ENCODE assay signal across 13 mouse cellular contexts in the genomic region with DNA sequence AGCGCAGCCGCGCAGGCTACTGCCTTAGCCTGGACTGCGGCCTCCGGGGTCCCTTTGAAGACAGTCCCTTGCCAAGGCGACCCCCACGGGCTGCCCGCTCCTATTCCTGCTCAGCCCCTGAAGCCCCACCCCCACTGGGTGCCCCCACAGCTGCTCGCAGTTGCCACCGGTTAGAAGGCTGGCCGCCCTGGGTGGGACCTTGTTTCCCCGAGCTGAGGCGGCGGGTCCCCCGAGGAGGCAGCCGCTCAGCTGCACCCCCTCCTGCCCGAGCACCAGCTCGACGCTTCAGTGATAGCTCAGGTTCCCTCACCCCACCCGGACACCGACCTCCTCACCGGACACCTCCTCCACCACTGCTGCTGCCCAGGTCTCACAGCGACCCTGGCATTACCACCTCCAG. TPM values are rescaled to one million over a fixed set of nuclear protein-coding genes. Genes with fewer than 3 reads are reported as not detected.
A peak's percentile ranks its signal among the peaks of the same experiment; 100 is the strongest.
DNase-seq lines count a peak whose midpoint lies in the region; ATAC-seq and TF ChIP-seq lines count a peak whose summit lies in the region.
"Had no signal": no experiment of that assay in that cellular context is flagged by ENCODE, and none has a peak within 500 bp of the region (broad histone marks: within the 10 kb centered on the region; RNA-seq: fewer than 3 reads in every experiment).

No protein-coding gene starts in this region.

- H3K27me3 ChIP-seq in hindbrain, embryonic 10.5 days (ENCODE audit: insufficient read depth, poor library complexity, severe bottlenecking) = peaks cover 16% of the 10 kb centered on the region
- no peaks in the 10 kb centered on the region for H3K27me3 ChIP-seq in hindbrain, postnatal 0 days (ENCODE audit: insufficient read depth, low read length)
- H3K27me3 ChIP-seq in spleen, adult 2 months (ENCODE audit: control insufficient read depth, insufficient read depth, low read length) = no peaks in the 10 kb centered on the region
- no peaks in the 10 kb centered on the region for H3K27me3 ChIP-seq in limb, embryonic 10.5 days (ENCODE audit: low read depth, poor library complexity, severe bottlenecking)
- H3K27me3 ChIP-seq: heart, embryonic 15.5 days had no signal

- 33% methylated on average over 23 of the region's 23 CpGs for WGBS in hindbrain, embryonic 10.5 days
- WGBS in hindbrain, postnatal 0 days = 35% methylated on average over 23 of the region's 23 CpGs
- WGBS in spleen, adult 2 months = 45% methylated on average over 23 of the region's 23 CpGs
- WGBS in limb, embryonic 10.5 days = 51% methylated on average over 23 of the region's 23 CpGs

- peaks cover 58% of the 10 kb centered on the region for H3K4me1 ChIP-seq in hindbrain, embryonic 10.5 days (replicated peaks)
- H3K4me1 ChIP-seq in hindbrain, postnatal 0 days (ENCODE audit: insufficient read depth, low read length) = 0 out of 2 replicates have a peak, but pooled peaks cover 6% of the 10 kb centered on the region
- peaks cover 37% of the 10 kb centered on the region for H3K4me1 ChIP-seq in spleen, adult 2 months (ENCODE audit: control insufficient read depth, insufficient read depth, insufficient read length)
- H3K4me1 ChIP-seq in limb, embryonic 10.5 days = peaks cover 55% of the 10 kb centered on the region

- no peak for TF ChIP-seq POLR2A in spleen, adult 2 months (IDR thresholded peaks at IDR 0.05; ENCODE audit: low read depth, low read length)

- no peak for TF ChIP-seq CTCF in hindbrain, postnatal 0 days (IDR thresholded peaks at IDR 0.05; ENCODE audit: low read depth)
- TF ChIP-seq CTCF in spleen, adult 2 months (IDR thresholded peaks at IDR 0.05; ENCODE audit: extremely low read depth, insufficient read depth, insufficient read length, insufficient replicate concordance) = no peak

- no peaks in the 10 kb centered on the region for H3K9me3 ChIP-seq in hindbrain, embryonic 10.5 days
- no peaks in the 10 kb centered on the region for H3K9me3 ChIP-seq in hindbrain, postnatal 0 days (ENCODE audit: low read length)
- H3K9me3 ChIP-seq in limb, embryonic 10.5 days (replicated peaks) = no peaks in the 10 kb centered on the region
- H3K9me3 ChIP-seq: heart, embryonic 15.5 days; midbrain, embryonic 12.5 days had no signal

- H3K4me3 ChIP-seq in hindbrain, embryonic 10.5 days = peak overlapping the region; percentile 14; the same call in 1 of the 2 replicates
- H3K4me3 ChIP-seq in hindbrain, postnatal 0 days (ENCODE audit: low read length) = no peak overlapping the region
- H3K4me3 ChIP-seq in spleen, adult 2 months (ENCODE audit: extremely low read depth, insufficient read depth, insufficient read length) = peak overlapping the region; percentile 61
- no peak overlapping the region for H3K4me3 ChIP-seq in limb, embryonic 10.5 days
- H3K4me3 ChIP-seq: gastrocnemius, adult 2 months; heart, embryonic 15.5 days; midbrain, embryonic 12.5 days had no signal

- no peak for DNase-seq in hindbrain, embryonic 10.5 days (ENCODE audit: low spot score)
- no peak for DNase-seq in hindbrain, postnatal 0 days (ENCODE audit: low spot score)
- DNase-seq in spleen, adult 2 months (ENCODE audit: low read depth in 1 of 2, low spot score in 2 of 2) = peak in 1 of 2 experiments; percentile 27
- DNase-seq in spleen, adult 12 weeks (ENCODE audit: low spot score) = no peak
- DNase-seq in limb, embryonic 10.5 days (ENCODE audit: low spot score) = no peak
- peak; percentile 89 for DNase-seq in thymus, postnatal 14 days
- no peak for DNase-seq in cerebellum, postnatal 14 days
- DNase-seq: adrenal gland, postnatal 10 days; gastrocnemius, adult 2 months; kidney, adult 8-10 months; lung, adult 18-20 months had no signal

- H3K9ac ChIP-seq in hindbrain, postnatal 0 days (replicated peaks; ENCODE audit: low read length) = no peak overlapping the region
- H3K9ac ChIP-seq: heart, embryonic 15.5 days; midbrain, embryonic 12.5 days had no signal

- no peak overlapping the region for H3K4me2 ChIP-seq in hindbrain, postnatal 0 days (ENCODE audit: low read depth, low read length)
- H3K4me2 ChIP-seq: heart, embryonic 15.5 days; midbrain, embryonic 12.5 days had no signal

- ATAC-seq in hindbrain, postnatal 0 days = no peak

- H3K36me3 ChIP-seq in hindbrain, embryonic 10.5 days = peaks cover 32% of the 10 kb centered on the region
- H3K36me3 ChIP-seq in hindbrain, postnatal 0 days (ENCODE audit: insufficient read depth, low read length) = peaks cover 4% of the 10 kb centered on the region; the same call in 1 of the 2 replicates
- H3K36me3 ChIP-seq in spleen, adult 2 months (ENCODE audit: control insufficient read depth, insufficient read depth, low read length) = no peaks in the 10 kb centered on the region
- peaks cover 34% of the 10 kb centered on the region for H3K36me3 ChIP-seq in limb, embryonic 10.5 days

- peak overlapping the region; percentile 54; the same call in 1 of the 2 replicates for H3K27ac ChIP-seq in hindbrain, embryonic 10.5 days
- H3K27ac ChIP-seq in hindbrain, postnatal 0 days = no peak overlapping the region
- H3K27ac ChIP-seq in spleen, adult 2 months (ENCODE audit: insufficient read depth, low read length) = peak overlapping the region; percentile 87
- H3K27ac ChIP-seq in limb, embryonic 10.5 days = peak overlapping the region; percentile 10; the same call in 1 of the 2 replicates
- H3K27ac ChIP-seq: gastrocnemius, adult 2 months; midbrain, embryonic 12.5 days had no signal

RNA-seq across cellular contexts. Expression of gene Fam189b, which starts 4.3 kb away (rescaled TPM):
- polyA plus RNA-seq in hindbrain, embryonic 10.5 days (2016; fragmentation: Nextera tagmentation; extraction: Ambion mirVana) = 30.2 and 38.7 TPM in 2 replicates
- 15.2 and 19.7 TPM in 2 replicates for total RNA-seq in hindbrain, postnatal 0 days (2014; rRNA removed)
- polyA plus RNA-seq in hindbrain, postnatal 0 days (2015; fragmentation: Nextera tagmentation; extraction: Ambion mirVana) = 29.1 and 29.2 TPM in 2 replicates
- polyA plus RNA-seq in spleen, adult 2 months (2012; rRNA removed) = 104 and 115 TPM in 2 replicates
- 32.2 and 35.0 TPM in 2 replicates for polyA plus RNA-seq in limb, embryonic 10.5 days (2016; fragmentation: Nextera tagmentation; extraction: Ambion mirVana)

RNA-seq across cellular contexts. Expression of gene Scamp3, which starts 9.9 kb away (rescaled TPM):
- 98.9 and 116 TPM in 2 replicates for polyA plus RNA-seq in hindbrain, embryonic 10.5 days (2016; fragmentation: Nextera tagmentation; extraction: Ambion mirVana)
- total RNA-seq in hindbrain, postnatal 0 days (2014; rRNA removed) = 60.4 and 77.5 TPM in 2 replicates
- polyA plus RNA-seq in hindbrain, postnatal 0 days (2015; fragmentation: Nextera tagmentation; extraction: Ambion mirVana) = 139 and 143 TPM in 2 replicates
- polyA plus RNA-seq in spleen, adult 2 months (2012; rRNA removed) = 120 and 134 TPM in 2 replicates
- 115 and 119 TPM in 2 replicates for polyA plus RNA-seq in limb, embryonic 10.5 days (2016; fragmentation: Nextera tagmentation; extraction: Ambion mirVana)

RNA-seq across cellular contexts. Expression of gene Gba, which starts 15.5 kb away (rescaled TPM):
- 41.0 and 50.0 TPM in 2 replicates for polyA plus RNA-seq in hindbrain, embryonic 10.5 days (2016; fragmentation: Nextera tagmentation; extraction: Ambion mirVana)
- total RNA-seq in hindbrain, postnatal 0 days (2014; rRNA removed) = 62.5 and 77.4 TPM in 2 replicates
- 45.8 and 46.8 TPM in 2 replicates for polyA plus RNA-seq in hindbrain, postnatal 0 days (2015; fragmentation: Nextera tagmentation; extraction: Ambion mirVana)
- 59.6 and 66.6 TPM in 2 replicates for polyA plus RNA-seq in spleen, adult 2 months (2012; rRNA removed)
- polyA plus RNA-seq in limb, embryonic 10.5 days (2016; fragmentation: Nextera tagmentation; extraction: Ambion mirVana) = 34.8 and 34.9 TPM in 2 replicates

RNA-seq across cellular contexts. Expression of gene Clk2, which starts 22.6 kb away (rescaled TPM):
- polyA plus RNA-seq in hindbrain, embryonic 10.5 days (2016; fragmentation: Nextera tagmentation; extraction: Ambion mirVana) = 34.8 and 35.3 TPM in 2 replicates
- 36.3 and 43.1 TPM in 2 replicates for total RNA-seq in hindbrain, postnatal 0 days (2014; rRNA removed)
- 13.3 and 13.7 TPM in 2 replicates for polyA plus RNA-seq in hindbrain, postnatal 0 days (2015; fragmentation: Nextera tagmentation; extraction: Ambion mirVana)
- 66.6 and 72.2 TPM in 2 replicates for polyA plus RNA-seq in spleen, adult 2 months (2012; rRNA removed)
- 40.1 and 44.8 TPM in 2 replicates for polyA plus RNA-seq in limb, embryonic 10.5 days (2016; fragmentation: Nextera tagmentation; extraction: Ambion mirVana)

RNA-seq across cellular contexts. Expression of gene Hcn3, which starts 27.2 kb away (rescaled TPM):
- polyA plus RNA-seq in hindbrain, embryonic 10.5 days (2016; fragmentation: Nextera tagmentation; extraction: Ambion mirVana) = 7.3 and 9.1 TPM in 2 replicates
- 83.8 and 85.7 TPM in 2 replicates for total RNA-seq in hindbrain, postnatal 0 days (2014; rRNA removed)
- 33.5 and 38.1 TPM in 2 replicates for polyA plus RNA-seq in hindbrain, postnatal 0 days (2015; fragmentation: Nextera tagmentation; extraction: Ambion mirVana)
- 2.7 and 3.3 TPM in 2 replicates for polyA plus RNA-seq in spleen, adult 2 months (2012; rRNA removed)
- 1.3 and 1.6 TPM in 2 replicates for polyA plus RNA-seq in limb, embryonic 10.5 days (2016; fragmentation: Nextera tagmentation; extraction: Ambion mirVana)

Comparison
In these comparisons a context has a peak if more than half of its experiments do, and no peak if none do; other contexts are left out.
1. H3K4me3 ChIP-seq: peak in hindbrain, embryonic 10.5 days (single experiment) and spleen, adult 2 months (single experiment); none in hindbrain, postnatal 0 days (single experiment) and limb, embryonic 10.5 days (single experiment).